Mouse (Mus musculus): Measurements from ENCODE around the gene Anxa8.
A peak's percentile ranks its signal among the peaks of the same experiment; 100 is the strongest.

The Anxa8 gene

DNA sequence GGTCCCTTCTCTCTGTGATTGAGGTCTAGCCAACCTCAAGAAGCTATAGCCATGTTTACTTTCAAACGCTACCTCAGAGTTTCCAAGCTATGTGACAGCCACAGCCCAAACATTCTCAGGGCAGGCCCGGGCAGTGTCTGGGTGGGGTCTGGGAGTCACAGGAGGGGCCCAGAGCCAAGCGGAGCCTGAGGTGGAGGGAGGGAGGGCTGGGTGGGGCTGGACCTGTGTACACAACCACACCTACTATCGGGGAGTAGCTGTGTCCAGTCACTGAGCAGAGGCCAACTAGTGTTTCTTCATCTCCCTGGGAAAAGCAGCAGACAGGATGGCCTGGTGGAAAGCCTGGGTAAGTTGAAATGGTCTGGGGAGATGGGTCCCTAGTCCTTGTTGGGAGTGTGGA lies at the start of gene Anxa8:
Anxa8 (plus strand) TSS at position 251 of the 400 bp plus-strand sequence.
- no peak for DNase-seq

DNA sequence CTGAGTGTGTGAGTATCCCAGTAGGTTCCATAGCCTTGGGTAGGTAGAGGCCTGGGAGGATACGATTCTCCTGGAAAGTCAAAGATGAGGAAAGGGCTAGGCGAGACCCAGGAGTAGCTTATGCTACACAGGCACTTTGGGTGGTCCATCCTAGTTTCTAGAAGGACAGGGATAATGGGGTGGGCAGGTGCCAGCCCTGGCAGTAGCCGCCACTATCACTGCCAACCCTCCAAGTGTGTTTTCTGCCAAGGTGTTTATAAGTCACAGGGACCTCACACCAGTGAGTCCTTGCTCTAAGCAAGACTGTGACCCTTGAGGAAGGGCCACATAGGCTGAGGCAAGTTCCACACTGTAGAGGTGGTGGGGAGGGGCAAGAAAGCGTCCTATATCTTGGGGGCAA lies 44.5 kb upstream of the Anxa8 start:
- no peak for DNase-seq

DNA sequence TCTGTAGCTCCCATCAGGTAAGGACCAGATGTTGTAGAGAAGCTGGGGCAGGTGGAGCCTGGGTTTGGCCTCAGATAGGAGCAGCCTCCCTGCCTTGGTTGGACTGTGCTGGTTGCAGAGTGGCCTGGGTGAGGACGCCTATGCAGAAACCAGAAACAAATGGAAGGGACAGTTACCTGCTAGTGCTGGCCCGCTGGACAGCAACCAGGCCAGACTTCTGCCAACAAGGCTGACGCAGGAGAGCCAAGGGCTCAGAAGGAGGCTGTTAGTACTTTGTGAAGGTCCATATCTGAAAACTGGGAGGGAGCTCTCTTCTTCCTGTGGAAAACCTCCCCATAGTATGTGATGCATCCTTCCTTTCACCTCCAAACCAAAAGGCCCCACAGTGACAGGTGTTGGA lies 42.4 kb upstream of the Anxa8 start:
- no peak for DNase-seq

DNA sequence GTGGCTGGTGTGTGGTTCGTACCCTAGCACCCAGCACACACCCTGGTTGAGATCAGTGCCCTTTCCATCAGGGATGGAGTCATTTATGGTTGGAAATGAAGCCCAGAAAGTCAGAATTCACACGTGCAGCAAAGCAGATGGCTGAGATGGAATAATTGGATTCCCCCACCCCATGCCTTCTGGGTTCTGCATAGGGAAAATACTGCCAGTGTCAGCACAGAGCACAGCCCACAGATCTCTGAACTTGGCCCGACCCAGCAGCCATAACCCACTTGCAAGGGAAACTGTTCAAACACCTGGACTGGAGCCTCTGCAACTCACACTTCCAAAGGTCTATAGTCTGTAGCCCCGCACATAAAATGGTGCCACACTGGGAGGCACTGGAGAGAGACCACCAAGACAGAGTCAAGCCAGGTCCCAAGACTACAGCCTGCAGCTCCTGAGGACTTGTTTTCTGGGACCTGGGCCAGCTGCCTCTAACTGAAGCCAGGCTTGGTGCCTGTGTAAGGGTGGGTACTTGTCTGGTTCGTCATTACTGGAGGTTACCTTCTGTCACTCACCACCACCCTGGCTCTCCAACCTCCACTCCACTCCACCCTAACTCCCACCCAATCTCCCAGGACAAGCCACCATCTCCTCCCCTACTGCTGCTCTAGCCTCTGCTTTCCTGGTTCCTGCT lies 35.5 kb upstream of the Anxa8 start:
- no peak for DNase-seq

DNA sequence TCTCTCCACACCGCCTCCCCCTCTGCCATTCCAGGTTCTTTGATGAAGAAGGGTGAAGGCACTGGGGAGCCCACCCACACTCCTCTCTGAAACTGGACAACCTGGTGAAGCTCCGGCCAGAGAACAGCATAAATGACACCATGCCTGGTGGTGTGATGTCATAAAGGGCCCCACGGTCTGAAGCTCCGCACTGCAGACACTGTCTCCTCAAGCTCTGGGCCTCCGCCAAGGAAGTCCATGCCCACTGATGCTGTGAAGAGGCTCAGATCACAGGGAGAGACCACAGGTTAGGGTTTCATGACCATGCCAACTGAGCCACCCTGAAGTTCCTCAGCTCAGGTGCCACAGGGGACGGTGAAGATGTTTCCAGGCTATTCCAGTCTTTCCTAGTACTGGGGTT lies 33.3 kb upstream of the Anxa8 start, which contains the start of gene Antxrl:
Antxrl (plus strand) TSS at position 192 of the 400 bp plus-strand sequence.
- DNase-seq = no peak

DNA sequence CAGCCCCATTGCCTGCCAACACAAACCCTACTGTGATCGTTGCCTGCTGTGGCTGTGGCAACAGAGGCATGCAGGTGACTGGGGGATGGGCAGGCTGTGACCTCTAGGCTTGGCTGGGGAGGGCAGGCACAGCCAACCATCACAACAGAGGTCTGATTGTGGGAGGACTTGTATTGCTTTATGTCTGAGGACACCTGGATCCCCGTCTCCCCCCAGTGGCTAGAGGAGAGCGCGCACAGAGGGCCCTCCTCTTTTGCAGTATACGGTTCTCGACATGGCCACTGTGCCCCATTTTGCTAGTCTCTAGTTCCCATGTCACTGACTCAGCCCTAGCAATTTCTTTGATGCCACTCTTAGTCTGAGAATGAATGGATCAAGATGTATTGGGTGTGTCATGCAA lies 14.1 kb upstream of the Anxa8 start:
- no peak for DNase-seq

DNA sequence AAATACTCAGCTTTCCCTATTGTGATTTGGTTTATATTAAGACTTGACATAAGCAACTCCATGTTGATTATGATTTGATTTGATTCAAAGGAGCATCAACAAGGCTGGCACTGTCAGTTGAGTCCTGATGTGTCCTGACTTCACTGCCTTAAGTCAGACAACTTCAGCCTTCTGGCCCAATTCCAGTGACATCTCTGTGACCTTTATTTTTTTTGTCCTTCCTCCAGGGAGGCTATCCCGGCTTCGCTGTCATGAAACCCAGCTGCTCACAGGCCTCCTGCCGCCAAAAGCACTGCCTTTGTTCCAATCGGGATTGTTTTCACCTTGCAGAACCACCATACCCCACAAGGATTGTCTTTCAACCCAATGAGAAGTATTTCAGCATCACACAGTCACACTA lies 10.4 kb upstream of the Anxa8 start:
- no peak for DNase-seq

DNA sequence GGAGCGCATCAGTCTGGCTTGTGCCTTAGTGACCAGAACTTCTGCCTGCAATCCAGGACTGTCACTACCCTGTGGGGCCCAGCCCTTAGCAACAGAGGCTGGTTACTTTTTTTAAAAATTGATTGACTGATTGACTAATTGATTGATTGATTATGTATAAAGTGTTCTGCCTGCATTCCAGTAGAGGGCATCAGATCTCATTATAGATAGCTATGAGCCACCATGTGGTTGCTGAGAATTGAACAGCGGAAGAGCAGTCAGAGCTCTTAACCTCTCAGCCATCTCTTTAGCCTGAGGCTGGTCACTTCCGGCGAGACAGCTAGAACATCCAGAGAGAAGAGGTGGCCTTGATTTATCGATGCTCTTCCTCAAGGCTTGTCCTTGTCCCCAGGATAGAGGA lies 8.6 kb upstream of the Anxa8 start:
- no peak for DNase-seq

DNA sequence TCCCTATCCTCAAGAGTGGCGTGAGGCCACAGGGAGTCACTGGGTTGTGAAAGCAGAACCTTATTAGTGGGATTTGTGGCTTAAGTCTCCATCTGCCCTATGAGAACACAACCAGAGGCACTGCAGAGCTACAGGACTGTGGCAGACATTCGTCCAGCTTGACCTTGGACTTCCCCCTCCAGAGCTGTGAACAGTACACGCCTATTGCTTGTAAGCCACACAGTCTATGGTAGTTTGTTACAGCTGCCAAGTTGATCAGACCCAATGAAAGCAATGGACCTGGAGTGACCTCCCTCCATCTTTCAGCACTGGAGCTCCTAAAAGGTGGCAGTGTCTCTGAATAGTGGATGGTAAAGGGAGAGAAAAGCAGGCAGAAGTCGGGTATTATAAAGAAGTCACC lies 7.5 kb upstream of the Anxa8 start:
- no peak for DNase-seq

DNA sequence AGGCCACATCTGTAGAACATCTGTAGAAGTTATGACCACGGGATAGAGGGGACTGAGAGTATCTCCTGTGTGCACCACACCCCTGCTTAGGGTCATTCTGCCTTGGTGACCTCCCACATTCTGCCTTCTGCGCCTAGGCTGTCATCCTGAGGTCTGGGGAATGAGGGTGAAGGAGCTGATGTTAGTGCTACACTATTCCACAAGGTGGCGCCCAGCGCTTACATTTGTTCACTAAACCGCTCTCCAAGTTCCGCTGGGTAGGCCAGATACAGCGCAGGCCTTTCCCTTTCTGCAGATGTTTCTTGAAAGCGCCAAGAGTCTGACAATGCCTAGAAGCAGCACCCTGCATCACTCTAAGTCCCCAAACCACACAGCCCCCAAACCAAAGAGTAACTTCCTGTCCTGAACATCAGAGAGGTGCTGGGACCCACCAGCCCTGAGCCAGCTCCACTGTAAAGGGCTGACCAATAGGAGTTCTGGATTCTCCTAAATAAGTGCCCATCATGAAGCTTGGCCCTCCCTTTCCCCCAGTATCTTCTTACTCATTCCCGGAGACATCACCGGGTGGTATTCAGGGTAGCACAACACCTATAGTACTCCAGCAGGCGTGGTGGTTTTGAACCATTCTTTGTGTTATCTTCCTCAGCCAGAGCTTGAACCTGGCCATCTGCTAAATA lies 5.3 kb upstream of the Anxa8 start:
- DNase-seq = peak; percentile 68 to 74

DNA sequence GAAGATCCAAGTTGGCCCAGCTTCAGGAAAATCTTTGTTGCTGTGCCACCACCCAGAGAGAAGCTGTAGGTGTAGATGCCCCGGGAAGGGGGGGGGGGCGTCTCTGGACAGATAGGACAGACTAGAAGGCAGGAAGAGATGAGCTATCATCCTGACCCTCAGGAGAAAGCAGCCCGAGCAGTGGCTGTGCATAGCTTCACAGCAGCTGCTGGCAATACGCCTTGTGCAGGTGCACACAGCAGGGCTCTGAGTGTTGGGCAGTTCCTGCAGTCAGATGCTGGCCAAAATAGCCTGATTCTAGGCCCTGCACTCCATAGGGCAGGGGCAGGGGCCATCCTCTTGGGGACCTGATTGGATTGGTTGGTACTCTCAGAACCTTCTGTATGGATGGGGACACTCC lies 1.0 kb downstream of the Anxa8 start:
- DNase-seq = peak in 1 of 2 experiments; percentile 10

DNA sequence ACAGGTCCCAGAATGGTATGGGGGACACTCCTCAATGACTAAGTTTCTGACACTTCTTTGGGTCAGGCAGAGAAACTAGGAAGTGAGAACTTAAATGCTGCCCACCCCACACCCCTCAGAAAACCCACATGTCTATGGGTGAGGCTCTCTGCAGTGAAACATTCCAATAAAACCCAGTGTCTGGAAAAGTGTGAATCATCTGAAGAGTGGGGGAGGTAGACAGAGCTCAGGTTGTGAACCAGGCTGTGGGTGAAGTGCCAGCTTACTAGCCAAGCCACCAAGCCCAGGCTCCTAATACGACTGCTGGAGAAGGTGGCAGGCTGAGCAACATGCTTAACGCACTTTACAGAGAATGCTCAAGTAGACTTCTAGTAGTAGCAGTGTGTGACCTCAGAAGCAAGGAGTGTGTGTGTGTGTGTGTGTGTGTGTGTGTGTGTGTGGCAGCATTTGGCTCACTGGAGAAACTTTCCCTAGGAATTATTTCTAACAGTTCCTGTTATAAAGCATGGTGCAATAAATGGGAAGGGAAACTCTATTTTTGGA lies 2.1 kb downstream of the Anxa8 start:
- DNase-seq = no peak

DNA sequence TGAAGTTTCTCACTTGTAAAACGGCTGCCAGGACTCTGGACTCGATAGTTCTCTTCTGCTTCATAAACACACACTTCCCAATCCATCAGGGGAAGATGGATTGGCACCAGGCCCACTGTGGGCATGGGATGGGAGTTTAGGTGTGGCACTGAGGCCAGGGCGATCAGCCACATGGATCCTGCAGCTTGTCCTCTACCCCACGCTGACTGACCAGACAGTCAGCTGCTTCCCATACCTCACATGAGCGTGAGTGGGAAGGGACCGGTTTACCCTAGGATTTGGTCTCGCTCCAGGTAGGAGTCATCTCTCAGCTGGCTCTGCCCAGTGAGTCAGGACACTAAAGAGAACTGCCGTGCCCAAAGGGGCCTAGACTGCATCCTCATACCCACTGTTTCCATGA lies 4.0 kb downstream of the Anxa8 start:
- no peak for DNase-seq

DNA sequence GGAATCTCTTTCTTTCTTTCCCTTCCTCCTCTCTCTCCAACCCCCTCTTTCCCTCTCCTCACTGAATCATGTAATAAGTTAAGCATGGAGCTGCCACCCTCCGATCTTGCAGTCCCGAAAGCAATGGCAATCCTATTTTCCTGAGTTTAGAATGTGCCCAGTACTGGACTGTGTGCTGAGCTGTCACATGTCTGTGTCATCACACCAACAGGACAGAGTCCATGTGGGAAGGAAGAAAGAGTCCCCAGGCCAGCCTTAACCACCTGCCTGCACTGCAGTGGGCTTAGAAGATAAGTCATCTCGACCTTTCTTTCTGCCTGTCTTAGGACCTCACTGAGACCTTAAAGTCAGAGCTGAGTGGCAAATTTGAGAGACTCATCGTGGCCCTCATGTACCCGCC lies 5.7 kb downstream of the Anxa8 start:
- DNase-seq = no peak

DNA sequence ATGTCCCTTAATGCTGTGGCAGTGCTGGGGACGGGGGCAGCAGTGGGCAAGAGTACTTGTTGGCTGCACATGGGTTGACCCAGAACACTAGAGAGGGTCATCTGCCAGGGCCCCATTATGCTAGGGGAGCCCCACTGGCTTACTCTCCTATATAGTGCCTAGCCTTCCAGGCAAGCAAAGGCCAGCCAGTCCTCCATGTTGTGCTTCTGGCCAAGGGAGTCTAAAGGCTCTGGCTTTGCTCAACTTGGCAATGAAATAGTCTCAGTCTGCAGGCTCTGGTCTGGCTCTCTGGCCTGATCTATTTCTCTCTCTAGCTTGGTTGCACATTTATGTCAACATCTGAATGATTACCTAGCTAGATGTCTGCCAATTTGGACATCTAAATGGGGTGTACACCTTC lies 7.1 kb downstream of the Anxa8 start:
- no peak for DNase-seq

DNA sequence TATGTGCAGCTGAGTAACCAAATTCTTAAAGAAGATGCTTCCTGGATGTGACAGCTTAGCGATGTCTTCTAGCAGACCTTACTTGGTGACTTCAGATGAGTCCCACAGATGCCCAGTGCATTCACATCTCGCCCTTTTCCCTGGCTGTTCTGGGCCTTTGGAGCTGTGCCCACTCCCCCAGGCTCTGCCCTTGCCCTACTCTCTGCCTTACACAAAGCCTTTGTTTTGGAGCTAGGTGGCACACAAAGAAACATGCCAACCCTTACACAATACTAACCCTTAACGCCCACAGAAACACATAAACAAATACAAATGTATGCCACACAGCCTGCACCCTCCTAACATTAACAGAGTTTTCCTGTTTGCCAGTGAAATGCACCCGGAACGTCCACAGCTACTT lies 10.4 kb downstream of the Anxa8 start:
- no peak for DNase-seq

DNA sequence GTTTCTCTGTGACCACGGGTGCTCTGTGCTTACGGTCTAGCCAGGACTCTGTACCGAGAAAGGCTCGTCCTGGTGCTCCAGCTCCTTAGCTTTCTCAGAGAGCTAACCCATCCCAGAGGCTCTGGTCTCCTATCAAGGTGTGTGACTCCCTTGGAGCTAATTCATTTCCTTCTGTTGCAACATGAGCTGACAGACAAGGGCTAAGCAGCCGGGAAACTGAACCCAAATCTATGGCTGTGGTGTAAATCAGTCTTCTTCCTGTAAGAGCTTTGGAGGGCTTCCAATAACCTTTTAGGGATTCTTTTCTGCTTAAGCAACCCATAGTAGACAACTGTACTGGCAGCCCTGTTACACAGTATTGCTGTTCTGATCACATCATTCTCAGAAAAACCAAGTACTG lies 16.8 kb downstream of the Anxa8 start, which contains the start of gene A630023A22Rik:
A630023A22Rik (minus strand) TSS at position 154 of the 400 bp plus-strand sequence.
- DNase-seq = no peak

DNA sequence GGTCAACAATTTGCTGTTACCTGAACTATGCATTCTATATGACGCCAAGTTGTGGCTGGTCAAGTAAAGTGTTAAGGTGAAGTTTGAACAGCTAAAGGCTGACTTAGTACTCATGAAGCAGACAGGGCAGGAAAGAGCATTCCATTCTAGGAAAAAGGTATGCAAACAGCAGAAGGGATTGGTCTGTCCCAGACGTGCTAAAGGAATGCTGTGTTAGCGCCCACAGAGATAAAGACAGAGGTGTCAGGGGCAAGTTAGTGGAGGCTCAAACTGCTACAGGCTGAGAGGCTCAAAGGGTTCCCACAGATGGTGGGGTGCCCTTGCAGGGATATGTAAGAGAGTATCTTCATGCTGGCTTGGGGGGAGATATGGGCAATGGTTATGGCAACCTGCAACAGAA lies 18.1 kb downstream of the Anxa8 start:
- no peak for DNase-seq

DNA sequence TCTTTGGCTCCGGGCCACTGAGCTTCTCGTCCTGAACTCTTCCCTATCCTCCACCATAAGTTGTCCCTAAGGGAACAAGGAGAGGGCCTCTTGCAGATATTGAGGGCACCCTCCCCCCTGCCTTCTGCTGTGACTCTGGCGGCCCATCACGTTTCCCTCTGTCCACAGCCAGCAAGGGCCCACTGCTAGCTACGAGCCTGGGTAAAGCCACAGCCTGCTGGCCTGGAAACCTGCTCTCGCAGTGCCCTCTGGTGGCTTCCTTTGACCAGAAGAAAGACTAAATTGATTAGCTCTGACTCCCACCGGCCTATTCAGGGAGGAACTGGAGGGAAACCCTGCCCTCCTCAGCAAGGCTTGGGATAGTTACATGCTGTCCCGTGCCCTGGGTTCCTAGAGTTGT lies 19.1 kb downstream of the Anxa8 start:
- peak; percentile 71 to 72 for DNase-seq

DNA sequence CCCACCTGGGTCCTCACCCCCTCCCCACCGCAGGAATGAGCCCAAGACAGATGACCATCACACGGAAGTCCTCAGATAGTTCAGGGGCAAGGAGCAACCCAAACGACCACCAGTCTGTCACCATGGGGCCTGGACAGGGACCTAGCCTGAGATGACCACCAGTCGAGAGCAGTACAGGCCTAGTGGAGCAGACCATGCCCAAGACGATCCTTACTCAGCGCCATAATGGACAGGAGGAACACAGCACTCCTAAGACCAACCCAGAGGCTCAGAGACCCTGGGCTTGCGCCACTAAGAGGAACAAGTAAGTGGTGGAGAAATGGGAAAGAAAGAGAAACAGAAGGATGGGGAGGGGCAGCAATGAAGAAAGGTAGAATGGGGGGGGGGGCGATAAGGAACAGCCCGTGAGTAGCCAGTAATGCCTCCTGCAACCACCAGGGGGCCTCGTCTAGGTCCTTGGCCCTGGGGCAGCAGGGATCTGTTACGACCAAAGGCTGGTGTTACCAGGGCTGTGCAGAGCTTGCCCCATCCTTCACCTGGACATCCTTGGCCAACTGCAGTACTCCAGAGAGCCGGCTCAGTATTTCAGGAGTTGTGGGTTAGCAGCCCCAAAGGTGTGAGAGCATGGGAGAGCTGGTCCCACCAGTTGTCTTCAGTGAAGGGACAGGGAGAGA lies 20.7 kb downstream of the Anxa8 start:
- DNase-seq = peak in 1 of 2 experiments; percentile 36

DNA sequence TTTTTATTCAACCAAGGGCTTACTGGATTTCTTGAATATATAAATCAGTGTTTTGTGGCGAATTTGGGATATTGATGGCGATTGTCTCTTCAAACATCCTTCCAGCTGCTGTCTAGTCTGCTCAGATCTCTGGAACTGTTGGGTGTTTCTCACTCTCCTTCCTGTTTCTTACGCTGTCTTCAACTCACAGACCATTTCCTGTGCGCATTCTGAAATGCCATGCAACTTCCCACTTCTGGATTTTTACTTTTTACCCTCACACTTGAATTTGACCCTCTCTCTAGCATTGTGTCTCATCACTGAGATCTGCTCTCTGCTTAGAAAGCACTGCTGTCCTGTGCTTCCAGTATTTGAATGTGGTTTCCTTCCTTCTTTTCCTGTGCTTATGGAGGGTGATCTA lies 21.8 kb downstream of the Anxa8 start:
- no peak for DNase-seq

DNA sequence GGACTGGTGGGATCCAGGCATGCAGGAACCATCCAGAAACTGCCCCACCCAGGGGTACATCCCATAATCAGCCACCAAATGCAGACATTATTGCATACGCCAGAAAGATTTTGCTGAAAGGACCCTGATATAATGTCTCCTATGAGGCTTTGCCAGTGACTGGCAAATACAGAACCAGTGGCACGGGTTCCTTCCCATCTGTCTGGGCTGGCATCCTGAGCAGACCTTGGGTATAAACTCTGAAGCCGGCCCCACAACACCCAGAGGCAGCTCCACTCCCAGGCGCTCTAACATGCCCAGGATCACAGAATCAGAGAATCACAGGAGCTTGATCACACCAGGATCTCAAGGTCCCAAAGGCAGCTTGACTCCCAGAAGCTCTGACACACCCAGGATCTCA lies 28.5 kb downstream of the Anxa8 start:
- DNase-seq = no peak

DNA sequence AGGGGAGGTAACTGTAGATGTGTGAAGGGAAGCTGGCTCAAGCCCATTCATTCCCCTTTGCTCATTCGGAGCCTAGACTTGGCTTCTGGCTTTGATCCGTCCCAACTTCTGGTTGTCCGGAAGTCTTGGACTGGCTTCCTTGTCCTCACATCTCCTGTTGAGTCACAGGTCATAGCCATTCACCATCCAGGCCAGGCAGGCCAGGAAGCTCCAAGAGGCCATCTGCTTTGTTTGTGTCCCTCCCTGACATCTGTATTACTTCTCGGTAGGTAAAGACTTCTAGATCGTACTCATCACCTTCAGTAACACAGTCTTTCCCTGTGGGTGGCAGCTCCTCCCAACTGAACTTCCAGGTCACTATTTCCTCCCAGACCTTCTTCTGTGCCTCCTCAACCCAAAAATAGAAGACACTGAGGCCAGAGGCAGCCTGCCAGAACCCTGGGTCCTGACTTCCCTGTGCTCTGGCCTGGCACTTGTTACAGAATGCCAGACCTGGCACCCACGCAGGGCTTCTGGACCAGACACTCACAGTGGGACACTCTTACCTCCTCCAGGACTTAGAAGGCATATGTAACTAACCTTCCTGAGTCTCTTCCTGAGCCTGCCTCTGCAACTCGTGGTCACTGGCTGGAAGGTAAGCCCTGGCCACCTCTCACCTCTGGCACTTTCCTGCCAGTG lies 33.4 kb downstream of the Anxa8 start:
- DNase-seq = peak; percentile 75 to 76

Data from cerebellum, adult 18-20 months (tissue).